Mouse (Mus musculus): ENCODE data around the gene Zfp704.

Gene Zfp704

GRCm38 (mm10) chr3:9427826-9428225 lies 182.1 kb downstream of the Zfp704 start:
- no peak for DNase-seq (ENCODE audit: low read depth, low spot score)

- no peak for DNase-seq (ENCODE audit: low read depth, low spot score)
Observed at GRCm38 (mm10) chr3:9425661-9426060, 184.2 kb downstream of the Zfp704 start.

GRCm38 (mm10) chr3:9424637-9425036 lies 185.2 kb downstream of the Zfp704 start:
- no peak for DNase-seq (ENCODE audit: low read depth, low spot score)

GRCm38 (mm10) chr3:9423669-9424068 lies 186.2 kb downstream of the Zfp704 start:
- DNase-seq (ENCODE audit: low read depth, low spot score), result no peak

GRCm38 (mm10) chr3:9408896-9409295 lies 201.0 kb downstream of the Zfp704 start:
- no peak for DNase-seq (ENCODE audit: low read depth, low spot score)

- no peak for DNase-seq (ENCODE audit: low read depth, low spot score)
Observed at GRCm38 (mm10) chr3:9407801-9408200, 202.1 kb downstream of the Zfp704 start.

DNA sequence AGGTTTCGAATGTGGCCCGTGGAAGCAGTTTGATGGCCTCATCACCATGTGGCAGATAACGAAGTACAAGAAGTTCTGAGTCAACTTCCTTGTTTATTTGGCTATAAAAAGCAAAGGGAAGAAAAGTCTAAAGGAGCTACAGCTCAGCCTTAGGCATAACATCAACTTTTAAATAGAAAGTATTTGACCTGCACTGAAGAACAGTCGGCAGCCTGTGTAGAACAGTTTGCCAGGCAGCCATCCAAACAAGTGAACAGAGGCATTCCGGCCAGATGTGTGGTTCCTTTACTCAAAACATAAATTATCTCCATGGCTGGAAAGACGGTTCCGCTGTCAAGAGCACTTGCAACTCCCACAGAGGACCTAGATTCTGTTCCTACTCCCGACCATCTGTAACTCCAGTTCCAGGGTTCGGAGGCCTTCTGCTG lies 202.8 kb downstream of the Zfp704 start:
- DNase-seq (ENCODE audit: low read depth, low spot score), result no peak

GRCm38 (mm10) chr3:9405341-9405740 lies 204.5 kb downstream of the Zfp704 start:
- DNase-seq (ENCODE audit: low read depth, low spot score), result no peak

DNA sequence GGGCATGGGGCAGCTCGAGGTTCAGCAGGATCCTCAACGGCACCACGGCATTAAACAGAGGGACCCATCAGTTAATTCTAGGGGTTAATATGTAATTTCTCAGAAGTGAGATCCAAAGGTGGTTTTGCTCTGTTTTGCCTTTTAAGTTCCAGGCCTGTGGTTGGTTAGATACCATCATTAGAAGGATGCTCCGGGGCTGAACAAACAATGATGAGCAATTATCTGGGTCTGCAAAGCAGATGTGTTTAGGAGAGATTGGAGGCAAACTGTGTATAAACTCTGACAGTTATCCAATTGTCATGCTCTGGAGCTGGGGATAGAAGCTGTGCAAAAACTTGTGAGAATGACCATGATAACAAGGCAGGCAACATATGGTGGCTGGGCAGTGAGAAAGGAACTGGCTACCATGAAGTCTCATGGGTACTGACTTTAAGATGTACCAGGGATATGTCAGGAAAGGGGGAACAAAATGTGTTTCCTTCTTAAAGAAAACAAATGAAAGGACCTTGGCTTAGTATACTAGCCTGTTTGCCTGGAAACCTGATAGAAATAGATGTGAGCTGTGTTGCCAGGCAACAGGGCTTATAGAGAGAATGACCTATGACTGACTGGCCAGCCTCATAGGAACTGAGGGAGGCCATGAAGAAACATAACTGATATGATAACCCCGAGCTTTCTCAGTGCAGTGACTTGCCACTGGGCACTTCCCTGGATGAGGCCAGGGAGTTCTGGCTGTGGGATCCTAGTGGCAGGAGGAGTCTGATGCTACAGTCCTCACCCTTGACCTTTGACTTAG lies 206.4 kb downstream of the Zfp704 start:
- no peak for DNase-seq (ENCODE audit: low read depth, low spot score)

DNA sequence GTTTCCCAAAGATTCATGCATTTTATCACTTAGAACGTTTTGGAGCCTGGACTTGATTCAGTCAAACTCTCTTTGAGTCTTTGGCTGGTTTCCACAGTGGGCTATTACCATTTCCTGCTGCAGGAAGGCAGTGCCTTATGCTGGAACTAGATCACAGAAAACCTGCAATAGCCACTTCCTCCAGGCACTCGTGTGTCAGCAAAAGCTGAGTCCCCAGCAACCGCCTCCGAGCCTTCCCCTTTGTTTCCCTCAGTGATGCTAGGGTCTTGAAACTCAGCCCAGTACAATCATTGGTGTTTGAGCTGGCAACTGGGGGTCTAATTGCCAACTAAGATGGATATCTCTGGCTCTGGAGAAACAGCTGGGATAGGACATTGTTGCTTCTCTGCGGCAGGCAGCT lies 207.0 kb downstream of the Zfp704 start:
- DNase-seq (ENCODE audit: low read depth, low spot score), result no peak

DNA sequence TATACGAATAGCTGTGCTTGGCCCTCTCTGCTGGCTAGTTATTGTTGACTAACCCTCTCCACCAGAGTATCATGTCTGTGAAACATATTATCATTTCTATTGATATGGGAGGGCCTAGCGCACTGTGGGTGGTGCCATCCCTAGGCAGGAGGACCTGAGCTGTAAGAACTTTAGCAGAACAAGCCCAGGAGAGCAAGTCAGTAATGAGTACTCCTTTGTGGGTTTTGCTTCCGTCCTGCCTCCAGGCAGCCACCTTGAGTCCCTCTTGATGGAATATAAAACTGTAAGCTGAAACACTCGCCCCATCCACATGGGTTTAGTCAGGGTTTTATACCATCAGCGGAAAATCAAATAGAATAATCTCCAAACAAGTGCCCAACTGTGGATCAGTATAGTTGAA lies 207.5 kb downstream of the Zfp704 start:
- no peak for DNase-seq (ENCODE audit: low read depth, low spot score)

- DNase-seq (ENCODE audit: low read depth, low spot score), result no peak
Observed at GRCm38 (mm10) chr3:9401685-9402084, 208.2 kb downstream of the Zfp704 start.

DNA sequence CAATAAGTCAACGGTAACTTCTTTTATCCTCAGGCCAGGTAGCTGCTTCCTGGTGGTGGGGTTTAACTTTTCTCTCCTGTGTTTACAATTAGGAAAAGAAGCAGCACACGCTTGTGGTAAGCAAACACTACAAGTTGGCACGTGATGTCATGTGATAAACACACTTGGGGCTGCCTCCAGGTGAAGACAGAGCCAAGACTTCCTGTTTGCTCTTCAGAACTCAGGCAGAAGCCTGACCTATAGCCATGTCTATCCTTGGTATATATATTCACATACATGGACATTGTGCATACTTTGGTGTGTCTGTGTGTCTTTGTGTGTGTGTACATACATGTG lies 209.0 kb downstream of the Zfp704 start:
- DNase-seq (ENCODE audit: low read depth, low spot score), result no peak

DNA sequence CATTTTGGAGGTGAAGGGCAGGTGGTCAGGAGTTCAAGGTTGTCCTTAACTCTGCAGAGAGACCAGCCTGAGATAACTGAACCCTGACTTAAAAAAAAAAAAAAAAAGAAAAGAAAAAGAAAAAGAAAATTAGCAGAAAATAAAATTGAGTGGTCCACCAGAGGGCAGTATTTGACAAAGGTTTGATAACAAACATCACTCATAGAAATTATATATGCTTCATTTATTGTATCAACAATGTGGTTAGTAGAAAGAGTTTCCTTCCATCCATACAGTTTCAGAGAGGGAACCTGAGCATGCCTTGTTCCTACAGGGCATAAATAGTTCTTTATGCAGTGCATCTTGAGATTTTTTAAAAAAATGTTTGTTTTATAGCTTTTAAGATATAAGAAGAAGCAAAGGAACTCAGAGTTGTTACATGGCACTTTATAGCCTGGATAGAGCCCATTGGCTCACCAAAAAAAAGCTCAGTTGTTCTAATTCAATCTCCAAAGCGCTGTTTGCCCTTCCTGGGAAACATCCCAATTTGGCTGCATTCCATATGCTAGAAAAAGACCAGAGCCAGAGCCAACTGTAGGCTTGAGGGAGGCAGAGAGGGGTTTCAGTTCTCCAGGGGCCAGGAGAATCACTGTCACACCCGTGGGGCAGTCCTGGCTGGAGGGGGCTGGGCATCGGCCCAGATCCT lies 209.5 kb downstream of the Zfp704 start:
- DNase-seq (ENCODE audit: low read depth, low spot score), result peak; percentile 19

DNA sequence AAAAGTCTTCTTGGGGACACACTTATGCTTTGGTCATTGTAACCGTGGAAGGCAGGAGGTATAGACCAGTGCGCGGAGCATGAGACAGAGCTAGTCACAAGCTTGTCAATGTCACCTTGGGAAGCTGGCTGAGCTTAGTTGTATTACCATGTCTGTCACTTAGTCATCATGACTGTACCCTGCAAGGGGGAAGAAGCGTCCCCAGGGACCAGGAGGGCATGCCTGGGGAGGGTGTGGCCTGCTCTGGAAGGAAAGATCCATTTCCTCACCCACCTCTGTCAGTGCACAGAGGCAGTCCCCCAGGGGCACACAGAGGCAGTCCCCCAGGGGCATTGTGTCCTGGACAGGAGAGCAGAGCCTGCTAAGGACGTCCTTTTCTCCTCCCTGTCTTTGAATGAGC lies 211.6 kb downstream of the Zfp704 start:
- DNase-seq (ENCODE audit: low read depth, low spot score), result peak; percentile 62

Measured in ES-CJ7 (cell line).